Mouse (Mus musculus): ENCODE measurements around the gene Tfap2a.

Gene Tfap2a

GRCm38 (mm10) chr13:40738196-40738880 is at the start of gene Tfap2a:
TSS of gene Tfap2a (minus strand) at chr13:40738376.
- no peak for DNase-seq

GRCm38 (mm10) chr13:40784202-40784771 is 46.1 kb upstream of the Tfap2a start:
- no peak for DNase-seq

GRCm38 (mm10) chr13:40757995-40758394 is 19.8 kb upstream of the Tfap2a start:
- no peak for DNase-seq

GRCm38 (mm10) chr13:40756356-40756755 is 18.2 kb upstream of the Tfap2a start:
- DNase-seq: no peak

- DNase-seq: no peak
Measured at GRCm38 (mm10) chr13:40754091-40754490, 15.9 kb upstream of the Tfap2a start.

GRCm38 (mm10) chr13:40751889-40752288 is 13.7 kb upstream of the Tfap2a start:
- no peak for DNase-seq

- DNase-seq: no peak
Measured at GRCm38 (mm10) chr13:40749603-40749905, 11.4 kb upstream of the Tfap2a start.

GRCm38 (mm10) chr13:40748785-40749602 is 10.8 kb upstream of the Tfap2a start:
- DNase-seq: no peak

- no peak for DNase-seq
Measured at GRCm38 (mm10) chr13:40744111-40744805, 6.1 kb upstream of the Tfap2a start.

- DNase-seq: no peak
Measured at GRCm38 (mm10) chr13:40743221-40743620, 5.0 kb upstream of the Tfap2a start.

GRCm38 (mm10) chr13:40741841-40742550 is 3.8 kb upstream of the Tfap2a start:
- DNase-seq: no peak

- DNase-seq: no peak
Measured at GRCm38 (mm10) chr13:40741436-40741835, 3.3 kb upstream of the Tfap2a start.

- DNase-seq: no peak
Measured at GRCm38 (mm10) chr13:40740727-40741360, 2.7 kb upstream of the Tfap2a start.

GRCm38 (mm10) chr13:40739901-40740300 is 1.7 kb upstream of the Tfap2a start:
- DNase-seq: no peak

- DNase-seq: no peak
Measured at GRCm38 (mm10) chr13:40739121-40739650, 1.0 kb upstream of the Tfap2a start.

- no peak for DNase-seq
Measured at GRCm38 (mm10) chr13:40737761-40738160, 415 bp downstream of the Tfap2a start.

- DNase-seq: no peak
Measured at GRCm38 (mm10) chr13:40737099-40737498, 1.1 kb downstream of the Tfap2a start.

GRCm38 (mm10) chr13:40736107-40736780 is 1.9 kb downstream of the Tfap2a start:
- no peak for DNase-seq

- no peak for DNase-seq
Measured at GRCm38 (mm10) chr13:40735416-40736106, 2.6 kb downstream of the Tfap2a start.

- no peak for DNase-seq
Measured at GRCm38 (mm10) chr13:40734316-40734965, 3.7 kb downstream of the Tfap2a start.
